Mouse (Mus musculus) fat pad, adult 2 months (tissue): ENCODE results near the gene Ramp2.

ENCODE experiments used
- DNase-seq: peaks from one replicate; pipeline ENCODE4 v3.0.0-alpha.2; 2011; ENCODE audit warnings: low read depth, low spot score; ENCODE audit errors: extremely low read depth

Ramp2 gene

GRCm38 (mm10) chr11:101245855-101246701, at the start of gene Ramp2:
Ramp2 (plus strand) TSS chr11:101246028.
- DNase-seq, result no peak

GRCm38 (mm10) chr11:101196175-101196574, 49.7 kb upstream of the Ramp2 start:
- DNase-seq, result no peak

- DNase-seq, result no peak
Measured at GRCm38 (mm10) chr11:101199555-101199954, 46.3 kb upstream of the Ramp2 start.

DNA sequence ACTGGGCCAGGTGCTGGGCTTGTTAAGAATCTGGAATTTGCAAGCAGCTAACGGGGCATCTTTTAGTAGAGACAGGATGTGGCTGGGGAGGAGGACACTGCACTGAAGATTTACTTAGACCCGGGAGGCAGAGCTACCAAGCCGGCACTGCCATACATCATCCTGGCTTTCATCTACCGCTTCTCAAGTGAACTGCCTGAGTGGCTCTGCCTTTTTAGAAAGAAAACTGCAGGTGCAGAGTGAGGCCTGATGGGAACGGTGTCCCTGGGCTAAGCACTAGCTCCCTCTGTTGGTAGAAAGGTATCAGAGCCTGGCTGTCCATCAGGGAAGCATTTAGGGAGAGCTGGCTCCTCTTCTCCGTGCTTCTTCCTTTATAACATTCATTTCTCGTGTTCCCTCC, 44.8 kb upstream of the Ramp2 start:
- DNase-seq, result no peak

GRCm38 (mm10) chr11:101211970-101212369, 33.9 kb upstream of the Ramp2 start:
- DNase-seq, result no peak

- no peak for DNase-seq
Measured at GRCm38 (mm10) chr11:101216936-101217335, 28.9 kb upstream of the Ramp2 start.

- DNase-seq, result no peak
Measured at GRCm38 (mm10) chr11:101218436-101219055, 27.3 kb upstream of the Ramp2 start.

DNA sequence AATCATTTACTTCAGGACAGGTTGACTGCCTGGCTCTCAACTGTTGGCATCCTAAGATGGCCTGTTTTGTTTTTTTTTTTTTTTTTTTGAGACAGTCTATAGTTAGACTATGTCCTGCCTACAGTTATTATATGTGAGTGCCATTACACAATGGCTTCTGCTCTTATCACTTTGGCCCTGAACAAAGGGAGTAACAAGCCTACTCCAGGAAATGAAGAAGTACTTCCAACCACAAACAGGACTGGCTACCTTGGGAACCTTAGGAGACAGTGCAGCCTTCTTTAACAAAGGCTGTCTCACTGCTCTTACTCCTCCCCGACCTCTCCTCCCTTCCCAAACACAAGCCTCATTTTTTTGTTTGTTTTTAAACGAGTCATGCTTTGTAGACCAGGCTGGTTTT, 25.0 kb upstream of the Ramp2 start:
- no peak for DNase-seq

DNA sequence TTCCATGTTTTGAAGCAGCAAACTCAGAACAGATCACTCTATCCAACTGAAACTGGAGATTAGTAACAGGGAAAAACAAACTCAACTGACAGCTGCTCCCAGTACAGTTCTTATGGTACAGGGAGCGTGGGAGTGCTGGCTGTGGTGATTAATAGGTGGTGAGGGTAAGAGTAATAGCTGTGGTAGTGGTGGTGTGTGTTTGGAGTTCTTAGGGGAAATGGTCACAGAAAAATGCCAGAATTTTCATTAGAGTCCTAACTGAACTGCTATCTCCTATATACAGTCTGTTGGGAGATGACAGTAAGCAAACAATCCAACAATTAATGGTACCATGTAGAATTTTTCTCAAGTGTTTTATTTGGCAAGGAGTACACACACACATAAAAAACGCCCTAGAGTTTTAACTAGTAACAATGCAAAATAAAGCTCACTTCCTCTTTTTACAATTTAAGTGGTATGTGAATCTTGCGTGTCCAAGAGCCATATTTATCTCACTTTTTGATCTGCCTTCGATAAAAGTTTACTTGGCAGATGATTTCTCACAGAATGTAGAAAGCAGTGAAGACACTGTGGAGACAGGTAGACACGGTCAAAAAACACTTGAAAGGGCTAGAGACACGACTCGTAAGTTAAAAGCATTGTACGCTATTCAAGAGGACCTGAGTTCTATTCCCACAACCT, 24.4 kb upstream of the Ramp2 start:
- DNase-seq, result no peak

DNA sequence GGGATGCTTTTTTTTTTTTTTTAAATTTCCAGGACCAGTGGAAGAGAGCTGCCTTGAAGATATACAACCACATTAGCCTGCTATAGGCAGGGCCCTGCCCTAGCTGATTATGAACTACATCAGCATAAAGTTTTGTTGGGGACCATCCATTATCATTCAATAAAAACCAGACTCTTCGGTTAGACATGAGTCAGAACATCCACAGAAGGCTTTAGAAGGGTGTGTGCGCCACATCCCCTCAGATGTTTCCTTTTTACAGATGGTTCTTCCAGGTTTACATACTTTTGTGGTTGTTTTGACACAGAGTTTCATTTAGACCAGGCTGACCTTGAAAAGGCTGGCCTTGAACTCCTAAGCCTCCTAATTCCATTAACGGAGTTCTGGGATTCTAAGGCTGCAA, 21.5 kb upstream of the Ramp2 start:
- no peak for DNase-seq

GRCm38 (mm10) chr11:101225331-101226064, 20.3 kb upstream of the Ramp2 start:
- no peak for DNase-seq

DNA sequence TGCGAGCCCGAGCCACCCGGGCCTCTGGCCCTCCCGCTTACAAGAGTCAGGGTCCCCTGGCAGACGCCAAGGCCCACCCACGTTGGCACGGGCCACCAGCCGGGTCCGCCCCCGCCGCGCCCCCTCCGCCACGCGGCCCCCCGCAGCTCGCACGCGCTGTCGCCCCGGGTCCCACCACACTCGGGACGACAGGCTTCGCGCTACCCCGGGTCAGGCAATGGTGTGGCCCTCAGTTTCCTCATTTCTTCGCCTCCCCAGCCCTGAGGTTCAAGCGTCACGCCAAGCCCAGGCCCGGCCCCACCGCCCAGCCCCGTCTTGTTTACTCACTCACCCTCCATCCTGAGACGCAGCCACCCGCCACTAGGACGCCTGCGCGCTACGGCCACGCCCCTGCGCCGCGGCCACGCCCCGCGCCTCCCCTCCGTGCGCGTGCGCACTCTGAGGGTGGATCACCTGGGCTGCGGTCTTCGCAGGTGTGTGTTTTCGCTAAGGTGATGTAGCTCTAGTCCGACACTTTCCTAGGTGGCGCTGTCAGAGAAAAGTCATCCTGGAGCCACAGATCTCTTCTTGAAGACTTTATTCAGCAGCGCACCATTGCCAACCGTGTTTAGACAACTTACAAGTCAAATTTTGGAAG, 19.6 kb upstream of the Ramp2 start, which contains the start of gene Ezh1:
TSS of gene Ezh1 (minus strand) at position 399 of the 637 bp plus-strand sequence.
- DNase-seq, result peak; percentile 55

- no peak for DNase-seq
Measured at GRCm38 (mm10) chr11:101229361-101229900, 16.4 kb upstream of the Ramp2 start.

DNA sequence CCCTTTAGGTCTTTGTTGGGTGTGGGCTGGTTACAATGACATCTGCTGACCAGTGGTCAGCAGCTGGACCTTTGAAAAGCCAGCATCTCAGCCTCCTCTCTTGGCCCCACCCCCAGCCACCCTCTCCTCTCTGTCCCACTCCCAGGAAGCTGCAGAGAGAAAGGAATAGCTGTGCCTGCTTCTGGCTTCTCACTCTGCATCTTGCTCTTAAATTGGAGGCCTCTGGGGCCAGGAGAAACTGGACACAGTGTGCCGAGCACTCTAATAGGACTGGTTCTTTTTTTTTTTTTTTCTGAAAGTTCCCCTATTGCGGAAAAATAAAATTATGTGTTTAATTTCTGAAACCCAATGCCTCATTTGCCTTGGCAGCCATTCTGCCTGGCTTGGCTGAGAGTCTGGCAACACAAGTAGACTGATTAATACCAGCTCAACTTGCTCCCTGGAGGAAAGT, 15.7 kb upstream of the Ramp2 start:
- no peak for DNase-seq

DNA sequence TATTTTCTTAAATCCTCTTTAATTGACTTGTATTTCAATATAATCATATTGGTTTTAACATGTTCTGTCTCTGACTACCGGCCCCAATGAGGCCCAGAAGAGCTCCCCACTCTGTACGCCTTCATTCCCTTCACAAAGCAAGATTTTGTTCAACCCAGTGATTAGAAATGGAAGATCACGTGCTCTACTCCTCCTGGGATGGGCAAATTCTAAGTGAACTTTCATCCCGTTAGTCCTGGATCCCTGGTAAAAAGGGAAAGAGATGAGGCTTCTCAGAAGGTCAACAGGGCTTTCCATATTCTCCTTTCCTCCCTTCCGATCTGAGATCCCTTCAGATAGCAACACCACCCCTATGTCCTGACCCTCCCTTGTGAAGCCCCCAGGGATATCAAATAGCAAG, 15.3 kb upstream of the Ramp2 start:
- DNase-seq, result no peak

GRCm38 (mm10) chr11:101230991-101231871, 14.6 kb upstream of the Ramp2 start:
- no peak for DNase-seq

DNA sequence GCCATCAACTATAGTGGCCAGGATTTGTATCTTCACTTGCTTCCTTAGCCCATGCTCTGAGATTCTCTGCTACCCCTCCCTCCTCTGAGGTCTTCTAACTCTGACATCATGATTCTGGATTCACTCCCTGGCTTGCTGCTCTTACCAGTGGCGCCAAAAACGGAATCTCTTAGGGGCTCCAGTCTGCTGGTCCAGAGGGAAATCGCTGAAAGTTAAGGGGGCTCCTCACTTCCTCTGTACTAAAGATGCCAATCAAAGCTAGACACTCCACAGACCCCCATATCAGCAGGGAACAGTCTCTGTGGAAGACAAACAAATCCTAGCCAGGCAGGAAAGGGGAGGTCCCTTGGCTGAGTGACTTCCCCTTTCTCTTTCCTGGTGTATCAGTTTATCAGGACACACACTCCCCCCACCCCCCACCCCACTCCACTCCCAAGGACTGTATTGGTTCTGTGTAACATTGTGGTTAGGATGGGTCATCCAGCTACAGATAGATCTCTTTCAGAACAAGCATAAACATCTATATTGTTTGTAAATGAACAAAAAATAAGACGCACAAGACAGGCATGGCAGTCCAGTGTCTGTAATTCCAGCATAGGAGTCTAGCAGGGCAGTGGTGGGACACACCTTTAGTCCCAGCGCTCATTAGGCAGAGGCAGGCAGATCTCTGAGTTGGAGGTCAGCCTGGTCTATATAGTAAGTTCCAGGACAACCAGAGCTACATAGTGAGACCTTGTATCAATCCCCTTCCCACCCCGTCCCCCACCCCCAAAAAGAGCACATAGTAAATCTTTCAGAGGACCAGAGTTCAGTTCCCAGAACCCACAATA, 13.6 kb upstream of the Ramp2 start:
- no peak for DNase-seq

DNA sequence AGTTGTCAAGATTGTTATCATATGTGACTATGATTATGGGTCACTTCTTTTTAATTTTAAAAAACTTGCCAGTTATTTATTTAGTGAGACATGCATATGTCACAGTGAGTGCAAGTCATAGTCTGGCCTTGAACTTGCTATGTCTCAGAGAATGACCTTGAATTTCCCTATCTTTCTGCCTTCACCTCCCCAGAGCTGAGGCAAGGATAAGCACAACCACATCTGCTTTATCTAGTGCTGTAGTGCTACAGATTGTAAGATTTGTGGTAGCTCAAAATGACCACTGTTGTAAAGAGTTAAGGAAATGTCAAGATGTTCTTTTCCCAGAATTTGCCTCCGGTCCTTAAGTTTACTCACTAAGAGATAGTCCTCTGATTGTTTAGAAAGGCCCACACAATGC, 12.6 kb upstream of the Ramp2 start:
- DNase-seq, result no peak
